Mouse (Mus musculus) hematopoietic multipotent progenitor cell, adult 10-12 weeks (in vitro differentiated cells): ENCODE results near the gene Tubgcp4. TPM values are rescaled to one million over a fixed set of nuclear protein-coding genes. Genes with fewer than 3 reads are reported as not detected.

ENCODE experiments used
- polyA plus RNA-seq: library from polyadenylated mRNA; stranded (reverse); fragments of >175 nt; gene quantifications from 2 replicates; pipeline ENCODE4 v1.2.3, GENCODE M21; 2012; ENCODE audit warnings: low replicate concordance

Gene Tubgcp4
- polyA plus RNA-seq = 6.4 and 20.8 TPM in 2 replicates

GRCm38 (mm10) chr2:121170481-121170971 is at the start of gene Tubgcp4:
Gene Tubgcp4, plus strand, starts transcription at chr2:121170654.

GRCm38 (mm10) chr2:121140018-121140882 is 30.2 kb upstream of the Tubgcp4 start, which contains the start of the genes Adal and Lcmt2:
Gene Adal, plus strand, starts transcription at chr2:121140428.
Gene Lcmt2, minus strand, starts transcription at chr2:121140653.

GRCm38 (mm10) chr2:121170980-121171742 is 707 bp downstream of the Tubgcp4 start, which contains the start of gene Zscan29:
Gene Zscan29, minus strand, starts transcription at chr2:121171125.

Other genes starting within 250 kb of the Tubgcp4 start
- gene Ubr1, start 199.9 kb upstream of the Tubgcp4 start, polyA plus RNA-seq = 7.9 and 34.4 TPM in 2 replicates
- gene Tmem62, start 193.6 kb upstream of the Tubgcp4 start, polyA plus RNA-seq = 3.5 and 10.4 TPM in 2 replicates
- 7.0 and 34.1 TPM in 2 replicates for gene Ccndbp1, start 162.3 kb upstream of the Tubgcp4 start, polyA plus RNA-seq
- 0.72 and 6.7 TPM in 2 replicates for gene Epb42, start 133.6 kb upstream of the Tubgcp4 start, polyA plus RNA-seq
- not detected in 2 replicates for gene Tgm5, start 84.8 kb upstream of the Tubgcp4 start, polyA plus RNA-seq
- gene Tgm7, start 60.9 kb upstream of the Tubgcp4 start, polyA plus RNA-seq = 0.05 TPM in 1 of 2 replicates, not detected in the other
- 5.4 and 5.9 TPM in 2 replicates for gene Adal, start 30.2 kb upstream of the Tubgcp4 start, polyA plus RNA-seq
- 5.9 and 10.2 TPM in 2 replicates for gene Lcmt2, start 30.0 kb upstream of the Tubgcp4 start, polyA plus RNA-seq
- gene Zscan29, start 471 bp downstream of the Tubgcp4 start, polyA plus RNA-seq = 18.7 and 32.2 TPM in 2 replicates
- 15.1 and 22.2 TPM in 2 replicates for gene Trp53bp1, start 100.8 kb downstream of the Tubgcp4 start, polyA plus RNA-seq
- gene Map1a, start 118.9 kb downstream of the Tubgcp4 start, polyA plus RNA-seq = 1.4 and 1.8 TPM in 2 replicates
- gene Ppip5k1, start 184.7 kb downstream of the Tubgcp4 start, polyA plus RNA-seq = 7.0 and 8.7 TPM in 2 replicates
- gene Ckmt1, start 187.1 kb downstream of the Tubgcp4 start, polyA plus RNA-seq = not detected in 2 replicates
- not detected in 2 replicates for gene Strc, start 216.5 kb downstream of the Tubgcp4 start, polyA plus RNA-seq
- 448 and 1,332 TPM in 2 replicates for gene Pdia3, start 243.1 kb downstream of the Tubgcp4 start, polyA plus RNA-seq
- gene Catsper2, start 243.1 kb downstream of the Tubgcp4 start, polyA plus RNA-seq = 0.55 and 0.79 TPM in 2 replicates